Mouse (Mus musculus) erythroid progenitor cell, adult 5-6 weeks (primary cell): Measurements from ENCODE around the gene Mydgf. TPM values are rescaled to one million over a fixed set of nuclear protein-coding genes. Genes with fewer than 3 reads are reported as not detected.

ENCODE experiments used
- ATAC-seq: replicated peaks from 2 replicates; pipeline ENCODE4 v1.8.0; 2016; ENCODE audit warnings: moderate number of reproducible peaks, mild to moderate bottlenecking, moderate TSS enrichment, inconsistent platforms; ENCODE audit not compliant: poor library complexity, low FRiP score, severe bottlenecking
- total RNA-seq, 2 experiments: library from RNA; stranded (forward) in 1 of 2; stranded (reverse) in 1 of 2; fragments of 150-400 nt in 1 of 2; fragments of 186-747, 209-891 nt in 1 of 2; gene quantifications; 2 replicates each; pipeline versions ENCODE4 v1.2.3 to v1.2.4; 2015 to 2017; ENCODE audit warnings: low replicate concordance in 2 of 2

Gene Mydgf
- total RNA-seq, 2 experiments from 2014 or later: 5.6 to 9.6 TPM

DNA sequence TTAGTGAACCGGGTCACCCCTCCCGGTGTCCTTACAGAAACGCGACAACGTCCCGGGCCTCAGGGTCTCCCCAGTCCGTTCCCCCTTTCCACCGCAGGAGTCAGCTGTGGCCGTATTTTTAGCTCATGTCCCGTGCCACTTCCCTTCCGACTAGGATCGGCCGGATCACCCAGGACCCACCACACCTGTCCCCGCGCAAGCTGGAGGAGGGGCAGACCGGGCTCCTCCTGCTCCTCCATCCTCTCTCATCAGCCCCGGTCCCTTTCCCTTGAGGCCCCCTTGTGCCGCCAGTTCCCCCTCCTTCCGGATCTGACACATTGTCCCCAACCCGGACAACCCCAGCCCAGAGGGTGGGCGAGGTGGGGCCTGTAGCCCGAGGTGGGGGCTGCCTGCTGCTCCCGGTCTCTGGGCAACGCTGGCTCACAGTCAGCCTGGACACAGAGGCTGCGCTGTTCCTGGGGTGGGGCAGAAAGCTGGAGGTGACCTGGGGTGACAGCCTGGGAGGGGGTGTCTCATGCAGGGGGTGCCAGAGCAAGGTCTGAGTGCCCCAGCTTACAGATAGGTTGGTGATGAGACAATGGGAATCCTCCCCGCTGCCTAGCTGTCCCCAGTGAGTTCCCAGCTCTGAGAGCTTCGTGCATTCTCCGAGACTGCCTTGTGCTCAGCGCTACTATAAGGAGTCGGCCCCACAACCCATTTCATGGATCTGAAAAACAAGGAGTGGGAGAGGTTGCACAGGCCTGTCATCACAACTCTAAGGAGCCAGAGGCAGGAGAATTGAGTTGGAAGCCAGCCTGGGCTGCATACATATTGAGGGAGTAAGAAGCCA lies 34.7 kb downstream of the Mydgf start:
- 0 out of 2 replicates have a peak, but pooled peaks have one; percentile 21 for ATAC-seq

DNA sequence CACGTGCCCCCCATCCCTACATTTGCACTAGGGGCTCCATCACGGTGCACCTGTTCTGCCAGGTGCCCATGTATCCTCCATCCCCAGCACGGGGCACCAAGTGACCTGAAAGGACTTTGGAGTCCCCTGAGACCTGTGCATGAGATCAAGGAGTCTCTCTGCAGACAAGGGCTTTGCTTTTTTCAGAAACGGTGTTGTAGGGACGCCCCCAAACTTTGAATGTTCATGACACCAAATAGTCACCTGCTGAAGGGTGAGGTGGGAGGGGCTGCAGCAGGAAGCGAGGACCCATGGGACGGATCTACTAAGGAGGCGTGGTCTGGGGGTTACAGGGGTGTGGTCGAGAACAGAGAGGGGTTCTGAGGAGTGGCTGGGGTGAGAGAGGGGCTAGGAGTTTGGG lies 35.4 kb downstream of the Mydgf start:
- no peak for ATAC-seq

DNA sequence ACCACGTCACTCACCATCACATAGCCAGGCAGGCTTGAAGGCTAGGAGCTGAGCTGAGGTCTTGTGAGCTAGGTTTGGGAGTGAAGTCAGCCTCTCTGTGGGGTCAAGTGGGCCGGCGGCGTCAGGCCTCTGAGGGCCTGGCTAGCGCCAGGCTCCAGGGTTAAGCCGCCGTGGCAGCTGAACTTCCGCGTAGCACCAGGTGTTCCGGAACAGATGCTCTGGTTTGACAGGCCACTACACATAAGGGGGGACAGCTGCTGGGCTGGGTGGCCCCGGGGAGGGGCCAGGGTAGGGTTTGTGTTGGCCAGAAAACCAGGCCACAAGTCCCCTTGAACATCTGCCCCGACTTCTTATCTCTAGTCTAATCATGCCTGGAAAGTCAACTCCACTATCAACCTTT lies 36.3 kb downstream of the Mydgf start:
- ATAC-seq: no peak

DNA sequence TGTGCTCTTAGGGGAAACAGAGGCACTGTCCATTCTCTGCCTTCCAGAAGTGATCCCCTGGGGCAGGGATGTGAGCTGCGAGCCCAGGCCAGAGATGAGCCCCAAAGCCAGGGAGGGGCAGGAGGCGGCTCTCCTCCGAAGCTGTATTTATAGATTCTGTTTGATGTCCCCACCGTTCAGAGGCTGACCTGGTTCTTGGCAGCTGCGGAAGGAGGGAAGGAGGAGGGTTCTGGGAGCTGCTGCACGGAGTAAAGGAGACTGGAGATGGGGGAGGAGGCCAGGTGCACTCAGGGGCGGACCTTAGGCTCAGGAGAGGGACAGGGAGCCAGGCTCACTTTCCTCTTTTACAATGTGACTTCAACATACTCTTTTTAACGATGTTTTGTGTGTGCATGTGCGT lies 37.6 kb downstream of the Mydgf start:
- no peak for ATAC-seq

DNA sequence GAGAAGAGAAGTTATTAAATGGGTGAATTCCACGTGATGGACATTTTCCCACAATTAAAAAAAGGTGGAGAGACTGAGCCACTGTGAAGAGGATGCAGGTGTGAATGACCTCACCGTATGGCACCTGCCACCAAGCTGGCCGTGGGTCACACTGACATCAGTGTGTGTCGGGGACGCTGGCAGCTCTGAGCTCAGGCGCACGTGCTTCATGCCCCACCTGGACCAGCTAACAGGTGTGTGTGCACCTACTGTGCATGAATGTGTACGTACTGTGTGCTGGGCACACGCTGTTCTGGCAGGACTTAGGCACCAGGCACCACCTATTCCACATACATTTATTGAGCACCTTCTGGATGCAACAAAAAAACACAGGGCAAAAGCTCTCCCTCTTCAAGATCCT lies 39.2 kb downstream of the Mydgf start:
- ATAC-seq: no peak

DNA sequence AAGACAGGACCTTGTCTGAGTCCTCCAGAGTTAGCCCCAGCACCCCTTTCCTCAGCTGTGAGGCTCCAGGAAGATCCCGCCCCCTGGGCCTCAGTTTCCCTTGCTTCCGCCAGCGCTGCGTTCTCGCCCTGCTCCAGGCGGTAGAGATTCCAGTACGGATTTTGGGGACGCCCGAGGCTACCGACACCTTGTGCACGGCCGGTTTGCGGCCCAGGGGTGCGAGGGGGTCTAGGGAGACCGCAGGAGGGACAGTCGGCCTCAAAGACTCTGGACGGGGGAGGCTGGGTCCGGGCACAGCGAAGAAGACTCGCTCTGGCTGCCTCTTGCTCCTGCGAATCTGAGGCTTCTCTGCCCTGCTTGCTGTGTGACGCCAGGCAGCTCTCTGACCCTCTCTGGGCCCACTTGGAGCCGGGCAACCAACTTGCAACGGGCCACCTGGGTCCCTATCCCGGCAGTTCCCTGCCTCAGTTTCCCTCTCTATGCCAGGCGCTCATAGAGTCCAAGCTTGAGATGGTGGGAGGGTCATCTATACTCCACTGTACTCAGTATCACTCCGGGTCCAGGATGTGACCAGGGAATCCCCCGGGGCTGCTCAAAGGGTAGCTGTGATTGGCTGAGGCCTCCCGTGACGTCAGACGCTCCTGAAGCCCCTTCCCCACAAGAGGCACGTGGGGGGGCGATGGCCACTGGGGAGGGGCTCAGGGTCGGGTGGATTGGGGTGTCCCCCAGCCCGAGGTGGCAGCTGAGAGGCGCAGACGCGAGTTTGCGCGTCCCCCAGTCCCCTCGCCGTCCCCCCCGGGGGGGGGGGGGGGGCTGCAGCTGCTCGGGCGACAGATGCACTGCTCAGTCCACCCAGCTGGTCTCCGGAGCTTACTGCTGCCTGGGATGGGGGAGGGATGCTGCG lies 41.8 kb downstream of the Mydgf start:
- ATAC-seq: no peak

DNA sequence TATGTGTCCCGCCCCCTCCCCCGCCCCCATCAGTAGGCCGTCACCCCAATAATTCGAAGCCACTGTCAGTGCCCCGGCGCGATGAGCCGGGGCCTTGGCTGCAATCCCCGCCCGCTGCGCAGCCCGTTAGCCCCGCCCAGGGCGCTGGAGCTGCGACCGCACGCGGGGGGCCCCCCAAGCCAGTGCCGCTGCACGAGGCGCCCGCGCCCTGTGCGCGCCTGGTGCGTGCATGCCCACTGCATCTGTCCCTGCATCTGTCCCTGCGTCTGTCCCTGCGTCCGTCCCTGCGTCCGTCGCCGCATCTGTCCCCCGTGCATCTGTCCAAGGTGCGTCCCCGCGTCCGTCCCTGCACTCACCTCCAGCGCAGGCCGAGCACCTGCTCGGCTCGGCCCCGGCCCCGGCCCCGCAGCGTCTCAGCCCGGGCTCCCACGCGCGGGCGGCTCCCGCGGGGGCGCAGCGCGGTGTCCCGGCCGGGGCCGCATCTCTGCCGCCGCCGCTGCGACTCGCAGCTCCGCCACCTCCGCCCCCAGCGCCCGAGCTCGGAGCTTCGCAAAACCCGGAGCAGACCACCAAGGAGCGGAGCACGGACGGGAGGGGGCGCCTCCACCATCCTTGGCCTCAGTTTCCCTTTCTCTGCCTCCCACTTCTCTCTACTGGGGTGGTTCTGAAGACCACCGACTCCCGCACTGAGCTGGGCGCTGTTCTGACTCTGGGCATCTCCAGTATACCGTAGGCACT lies 43.7 kb downstream of the Mydgf start, which contains the start of gene Sema6b:
TSS of gene Sema6b (minus strand) at position 486 of the 738 bp plus-strand sequence.
- ATAC-seq: no peak

DNA sequence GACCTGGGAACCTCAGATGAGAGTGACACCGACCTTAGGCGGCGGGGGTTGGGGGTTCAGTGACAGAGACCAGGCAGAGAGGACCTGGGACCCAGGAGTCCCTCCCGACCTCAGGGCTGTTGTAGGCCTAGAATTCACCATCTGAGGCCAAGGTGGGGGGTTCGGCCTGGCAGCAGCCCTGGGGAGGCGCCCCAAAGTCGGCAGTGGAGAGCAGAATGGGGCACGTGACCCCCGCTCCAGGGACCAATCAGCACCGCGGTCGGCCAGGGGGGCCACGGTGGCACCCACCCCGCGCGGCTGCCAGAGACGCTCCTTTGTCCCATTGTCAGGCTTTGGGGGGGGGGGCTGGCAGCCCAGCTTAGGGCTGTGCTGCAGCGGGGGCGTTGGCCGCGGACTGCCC lies 44.4 kb downstream of the Mydgf start:
- ATAC-seq: no peak

DNA sequence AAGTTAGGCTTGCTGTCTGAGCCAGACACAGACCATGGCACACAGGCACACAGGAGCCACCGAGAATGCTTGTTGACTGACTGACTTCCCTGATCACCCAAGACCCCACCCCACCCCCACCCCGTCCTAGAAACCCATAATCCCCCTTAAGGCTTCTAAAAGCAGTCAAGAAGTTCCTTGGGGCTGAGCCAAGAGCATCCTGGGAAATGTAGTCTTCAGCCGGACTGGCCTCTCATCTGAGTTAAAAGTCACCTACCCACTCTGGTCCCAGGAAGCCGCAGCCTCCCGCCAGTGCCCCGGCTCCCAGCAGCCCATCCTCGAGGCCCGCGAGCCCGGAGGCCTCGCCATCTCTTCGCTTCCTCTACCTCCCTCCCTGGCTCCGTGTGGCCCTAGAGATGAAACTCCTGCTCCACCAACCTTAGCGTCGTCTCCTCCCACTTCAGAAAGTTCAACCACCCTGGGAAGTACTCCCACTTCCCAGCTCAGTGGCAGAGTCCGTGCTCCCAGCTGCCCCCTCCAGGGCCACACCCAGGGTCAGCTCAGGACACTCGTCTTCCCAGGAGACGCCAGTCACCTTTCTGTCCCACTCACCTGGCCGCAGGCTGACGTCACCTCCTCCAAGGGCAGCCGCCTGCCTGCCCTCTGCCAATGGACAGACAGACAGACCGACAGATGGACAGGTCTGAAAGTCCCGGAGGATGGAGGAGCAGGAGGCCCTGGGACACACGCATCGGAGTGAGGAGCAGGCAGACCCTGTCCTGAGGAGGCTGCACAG lies 45.7 kb downstream of the Mydgf start:
- ATAC-seq: no peak

DNA sequence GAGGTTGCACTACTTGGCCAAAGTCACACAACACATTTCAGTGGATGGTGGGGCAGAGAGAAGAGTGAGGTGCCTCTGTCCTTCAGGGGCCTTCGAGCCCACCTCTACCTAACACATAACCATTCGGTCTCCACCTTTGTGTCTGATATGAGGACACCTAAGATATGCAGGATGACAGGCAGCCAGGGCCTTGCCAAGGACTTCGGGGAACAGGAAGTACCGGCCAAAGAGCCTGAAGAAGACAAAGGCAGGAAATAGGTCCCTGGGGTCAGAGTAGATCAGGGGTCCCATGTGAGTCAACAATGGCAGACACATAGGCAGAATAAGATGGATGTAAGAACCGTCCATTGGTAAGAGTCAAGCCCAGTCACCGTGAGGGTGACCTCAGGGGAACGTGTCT lies 47.2 kb downstream of the Mydgf start:
- ATAC-seq: no peak

DNA sequence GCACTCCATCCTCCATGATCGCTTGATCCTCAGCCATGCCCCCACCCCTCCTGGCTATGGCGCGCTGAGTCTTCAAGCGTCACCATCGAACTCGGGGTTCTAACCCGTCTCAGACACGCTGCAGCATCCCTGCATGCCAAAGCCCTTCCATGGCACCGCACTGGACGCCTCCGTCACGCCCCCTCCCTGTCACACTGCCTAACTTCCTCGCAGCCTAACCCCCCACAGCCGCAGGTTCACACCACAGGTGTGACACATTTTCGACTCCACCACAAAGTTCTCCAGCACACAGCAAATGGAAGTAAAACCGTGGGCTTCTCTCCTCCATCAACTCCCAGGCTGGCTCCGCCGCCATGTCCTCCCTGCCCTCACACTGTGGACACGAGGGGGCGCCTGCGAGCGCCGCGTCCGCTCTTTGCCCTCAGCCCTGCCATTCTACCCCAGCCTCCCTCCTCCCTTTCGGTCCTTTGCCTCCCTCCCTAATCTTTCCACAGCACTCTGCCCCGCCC lies 49.2 kb downstream of the Mydgf start:
- peak; percentile 66 for ATAC-seq

DNA sequence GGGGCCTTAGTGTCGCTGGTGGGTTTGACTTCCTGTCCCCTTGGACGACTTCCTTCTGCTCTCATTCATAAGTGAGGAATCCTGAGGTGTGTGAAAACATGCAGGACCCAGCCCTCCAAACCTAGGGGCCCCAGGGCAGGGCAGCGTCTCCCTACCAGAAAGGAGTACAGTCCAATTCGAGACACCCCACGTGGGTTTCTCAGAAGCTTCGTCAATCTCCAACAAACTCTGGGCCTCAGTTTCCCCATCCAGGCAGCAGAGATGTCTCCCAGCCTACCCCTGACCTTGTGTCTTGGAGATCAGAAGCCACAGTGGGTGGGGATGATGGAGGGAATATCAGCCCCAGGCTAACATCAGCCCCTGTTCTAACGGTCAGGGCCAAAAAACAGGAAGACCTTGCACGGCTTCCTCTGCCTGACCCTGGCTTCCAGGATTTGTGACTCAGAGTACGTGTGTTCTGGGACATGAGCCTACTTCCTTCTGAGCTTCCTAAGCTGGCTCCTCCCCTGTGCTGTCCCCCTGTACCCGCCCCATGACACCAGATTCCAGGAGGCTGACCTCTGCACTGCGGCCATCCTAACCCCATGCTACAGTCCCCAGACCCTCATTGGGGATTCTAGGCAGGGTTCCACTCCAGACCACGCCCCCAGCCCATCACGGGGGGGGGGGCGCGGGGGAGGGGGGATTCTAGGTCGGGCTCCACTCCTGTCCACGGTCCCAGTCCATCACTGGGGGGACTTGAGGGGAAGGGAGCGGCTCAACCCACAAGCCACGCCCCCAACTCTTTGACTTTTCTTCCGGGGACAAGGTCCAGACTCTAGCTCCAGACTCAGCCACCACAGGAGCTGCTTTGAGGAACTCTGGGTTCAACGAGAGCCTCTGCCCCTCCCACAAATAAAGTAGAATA lies 50.0 kb downstream of the Mydgf start:
- no peak for ATAC-seq

DNA sequence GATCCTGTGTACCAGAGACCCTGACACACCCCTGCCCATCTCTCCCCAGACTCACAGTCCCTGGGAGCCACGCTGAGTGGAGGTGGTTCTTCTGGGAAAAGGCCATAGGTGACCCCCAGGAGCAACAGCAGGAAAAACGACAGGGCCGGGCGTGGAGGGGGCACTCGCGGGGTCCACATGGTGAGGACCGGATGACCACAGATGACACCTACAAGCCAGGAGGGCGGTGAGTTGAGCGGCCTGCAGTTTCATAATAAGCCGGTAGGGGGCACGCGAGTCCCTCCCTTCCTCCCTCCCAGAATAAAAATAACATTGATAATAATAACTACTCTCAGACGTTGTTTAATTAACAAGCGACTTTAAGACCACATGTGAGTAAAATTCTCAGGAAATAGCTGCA lies 51.1 kb downstream of the Mydgf start:
- ATAC-seq: peak; percentile 53; the same call in 1 of the 2 replicates

DNA sequence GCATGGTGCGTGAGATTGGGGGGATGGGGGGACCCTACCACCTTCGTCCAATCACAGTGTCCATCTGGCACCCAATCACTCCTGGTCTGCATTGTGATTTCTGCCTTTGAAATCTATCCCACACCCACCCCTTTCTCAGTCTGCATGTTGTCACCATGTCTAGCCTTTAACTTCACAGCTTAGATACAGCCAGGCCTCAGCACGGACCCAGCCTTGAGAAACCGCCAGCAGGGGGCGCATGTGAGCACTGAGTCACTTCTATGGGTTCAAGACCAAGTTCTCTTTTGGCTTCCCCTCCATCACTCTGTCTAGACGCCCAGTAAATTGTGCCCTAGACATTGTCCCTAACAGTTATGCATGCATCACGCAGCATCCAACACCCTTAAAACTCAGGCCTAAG lies 51.9 kb downstream of the Mydgf start:
- peak; percentile 35; the same call in 1 of the 2 replicates for ATAC-seq

DNA sequence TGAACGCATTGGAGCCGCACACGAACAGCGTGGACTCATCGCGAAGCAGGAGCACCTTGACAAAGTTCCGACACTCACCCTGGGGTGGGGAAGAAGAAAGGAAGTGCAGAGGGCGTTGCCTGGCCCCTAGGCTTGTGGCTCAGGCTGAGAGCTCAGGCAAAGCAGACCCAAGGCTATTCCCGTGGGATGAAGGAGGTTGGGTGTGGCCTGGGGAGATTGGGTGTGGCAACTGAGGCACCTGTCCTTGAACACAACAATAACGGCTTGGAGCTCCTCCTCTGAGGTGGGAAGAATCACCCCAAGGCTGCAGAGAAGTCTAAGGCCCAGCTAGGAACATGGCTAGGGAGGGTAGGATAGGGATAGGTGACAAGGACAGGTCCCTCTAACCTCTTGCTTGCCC lies 52.6 kb downstream of the Mydgf start:
- ATAC-seq: no peak

DNA sequence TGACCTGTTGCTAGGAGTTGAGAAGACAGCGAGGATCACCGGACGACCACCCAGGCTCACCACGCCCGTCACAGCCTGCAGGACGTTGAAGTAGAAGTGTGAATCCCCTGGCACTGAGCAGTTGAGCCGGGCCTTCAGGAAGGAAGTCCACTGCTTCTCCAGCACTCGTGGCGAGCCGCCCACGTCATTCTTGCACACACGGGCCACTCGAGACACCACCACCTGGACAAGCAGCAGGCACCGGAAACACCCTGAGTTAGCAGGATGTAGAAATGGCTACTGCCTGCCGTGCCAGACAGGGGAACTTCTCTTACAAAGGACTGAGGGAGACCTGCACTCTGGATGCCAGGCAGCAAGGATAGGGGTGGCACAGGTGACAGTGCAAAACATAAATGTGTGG lies 55.5 kb downstream of the Mydgf start:
- no peak for ATAC-seq

DNA sequence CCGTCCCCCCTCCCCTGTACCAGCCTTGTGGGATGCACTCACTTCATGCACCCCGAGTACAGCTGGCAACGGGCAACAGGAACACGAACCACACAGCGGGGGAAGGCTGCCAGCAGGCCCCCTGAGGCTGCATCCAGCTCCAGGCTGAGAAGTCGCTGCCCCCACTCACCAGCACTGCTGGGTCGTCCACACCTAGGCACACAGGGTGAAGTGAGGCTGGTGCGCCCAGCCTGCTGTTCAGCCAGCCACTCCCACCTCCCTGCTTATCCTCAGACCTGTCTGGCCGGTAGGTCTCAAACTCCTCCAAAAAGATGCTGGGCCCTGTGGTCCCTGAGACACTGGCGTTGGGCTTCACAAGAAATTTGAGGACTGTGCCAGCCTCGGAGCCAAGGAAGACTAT lies 57.5 kb downstream of the Mydgf start:
- 0 out of 2 replicates have a peak, but pooled peaks have one; percentile 11 for ATAC-seq
